Mouse (Mus musculus) neutrophil, adult 65 days (primary cell): Measurements from ENCODE around the gene Gm20823. TPM values are rescaled to one million over a fixed set of nuclear protein-coding genes. Genes with fewer than 3 reads are reported as not detected.

Source experiments
- total RNA-seq: library from RNA; stranded (reverse); gene quantifications from 2 replicates; pipeline ENCODE4 v1.2.4, GENCODE M21; 2023

Gene Gm20823
- not detected in 2 replicates for total RNA-seq

DNA sequence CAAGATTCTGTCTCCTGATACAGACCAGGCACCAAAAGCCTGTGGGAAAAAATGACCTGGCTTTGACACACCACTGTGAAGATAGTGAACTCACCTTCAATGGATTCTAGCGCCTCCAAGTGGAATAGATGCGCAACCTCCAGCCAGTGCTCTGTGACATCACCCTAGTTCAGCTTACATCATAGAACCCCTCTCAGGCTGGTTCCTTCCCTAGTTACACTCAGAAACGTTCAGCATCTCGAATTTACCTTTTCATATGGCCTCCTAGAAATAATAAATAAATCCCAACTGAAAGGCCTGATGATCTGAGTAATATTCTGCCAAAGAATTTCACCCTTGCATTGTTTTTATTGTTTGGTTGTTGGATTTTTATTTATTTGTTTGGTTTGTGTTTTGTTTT is at the start of gene Gm20823:
TSS of gene Gm20823 (minus strand) at position 101 of the 400 bp plus-strand sequence.

